In the genomic region with DNA sequence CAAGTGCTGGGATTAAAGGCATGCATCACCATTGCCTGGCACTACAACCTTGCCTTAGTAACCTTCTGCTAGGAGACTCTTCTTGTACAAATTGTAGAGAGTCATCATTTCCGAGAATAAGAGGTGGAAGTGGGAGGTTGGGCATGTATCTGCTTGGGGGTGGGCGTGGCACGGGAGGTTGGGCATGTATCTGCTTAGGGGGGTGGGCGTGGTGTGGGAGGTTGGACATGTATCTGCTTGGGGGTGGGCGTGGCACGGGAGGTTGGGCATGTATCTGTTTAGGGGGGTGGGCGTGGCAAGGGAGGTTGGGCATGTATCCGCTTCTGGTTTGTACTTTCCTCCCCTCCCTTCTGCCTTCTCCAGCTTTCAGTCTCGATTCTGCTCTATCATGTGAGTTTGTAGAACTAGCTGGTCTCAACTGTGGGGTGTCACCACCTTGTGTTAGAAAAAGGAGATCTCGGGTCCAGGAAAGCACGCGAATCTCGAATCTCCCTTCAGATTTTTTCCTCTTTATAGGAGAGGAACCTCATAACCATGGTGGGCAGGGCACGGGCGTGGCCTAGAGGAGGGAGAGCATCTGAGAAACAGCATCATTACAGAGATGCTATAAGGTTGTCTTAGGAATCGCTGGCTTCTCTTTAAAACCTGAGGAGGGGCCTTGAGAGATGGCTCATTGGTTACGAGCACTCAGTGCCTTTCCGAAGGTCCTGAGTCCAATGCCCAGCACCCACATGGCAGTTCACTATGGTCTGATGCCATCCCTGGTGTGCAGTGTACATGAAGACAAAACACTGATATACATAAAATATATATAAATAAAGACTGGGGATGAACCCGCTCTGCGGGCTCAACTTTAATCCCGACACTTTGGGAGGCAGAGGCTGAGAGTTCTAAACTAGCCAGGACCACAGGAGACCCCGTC, we compare ENCODE assay signal across 8 mouse cellular contexts. TPM values are rescaled to one million over a fixed set of nuclear protein-coding genes. Genes with fewer than 3 reads are reported as not detected.
DNase-seq lines count a peak whose midpoint lies in the region; ATAC-seq lines count a peak whose summit lies in the region.

No protein-coding gene starts in this region.

- H3K4me1 ChIP-seq in embryonic facial prominence, embryonic 13.5 days = peaks cover 28% of the 10 kb centered on the region
- peaks cover 21% of the 10 kb centered on the region for H3K4me1 ChIP-seq in heart, embryonic 12.5 days (replicated peaks)
- peaks cover 21% of the 10 kb centered on the region for H3K4me1 ChIP-seq in kidney, embryonic 15.5 days
- peaks cover 7% of the 10 kb centered on the region; the same call in 1 of the 2 replicates for H3K4me1 ChIP-seq in neural tube, embryonic 12.5 days

- peak overlapping the region; percentile 36 for H3K4me3 ChIP-seq in embryonic facial prominence, embryonic 13.5 days
- H3K4me3 ChIP-seq in heart, embryonic 12.5 days = peak overlapping the region; percentile 44
- H3K4me3 ChIP-seq in kidney, embryonic 15.5 days (replicated peaks) = peak overlapping the region; percentile 45
- peak overlapping the region; percentile 13; the same call in 1 of the 2 replicates for H3K4me3 ChIP-seq in neural tube, embryonic 12.5 days

- WGBS in embryonic facial prominence, embryonic 13.5 days = 3% methylated on average over 22 of the region's 22 CpGs
- WGBS in heart, embryonic 12.5 days = 3% methylated on average over 22 of the region's 22 CpGs
- WGBS in kidney, embryonic 15.5 days = under 1% methylated on average over 22 of the region's 22 CpGs
- WGBS in neural tube, embryonic 12.5 days = 3% methylated on average over 22 of the region's 22 CpGs

- 0 out of 2 replicates have a peak overlapping the region, but pooled peaks have one; percentile 62 for H3K9ac ChIP-seq in embryonic facial prominence, embryonic 13.5 days
- peak overlapping the region; percentile 63 for H3K9ac ChIP-seq in heart, embryonic 12.5 days
- 0 out of 2 replicates have a peak overlapping the region, but pooled peaks have one; percentile 9 for H3K9ac ChIP-seq in kidney, embryonic 15.5 days
- no peak overlapping the region for H3K9ac ChIP-seq in neural tube, embryonic 12.5 days

- no peaks in the 10 kb centered on the region for H3K27me3 ChIP-seq in embryonic facial prominence, embryonic 13.5 days
- no peaks in the 10 kb centered on the region for H3K27me3 ChIP-seq in heart, embryonic 12.5 days (replicated peaks)
- no peaks in the 10 kb centered on the region for H3K27me3 ChIP-seq in kidney, embryonic 15.5 days
- H3K27me3 ChIP-seq in neural tube, embryonic 12.5 days (replicated peaks) = no peaks in the 10 kb centered on the region

- no peaks in the 10 kb centered on the region for H3K36me3 ChIP-seq in embryonic facial prominence, embryonic 13.5 days
- no peaks in the 10 kb centered on the region for H3K36me3 ChIP-seq in heart, embryonic 12.5 days
- no peaks in the 10 kb centered on the region for H3K36me3 ChIP-seq in kidney, embryonic 15.5 days
- no peaks in the 10 kb centered on the region for H3K36me3 ChIP-seq in neural tube, embryonic 12.5 days

- peak overlapping the region; percentile 61 for H3K4me2 ChIP-seq in embryonic facial prominence, embryonic 13.5 days
- H3K4me2 ChIP-seq in heart, embryonic 12.5 days = peak overlapping the region; percentile 69
- H3K4me2 ChIP-seq in kidney, embryonic 15.5 days = peak overlapping the region; percentile 71
- peak overlapping the region; percentile 59 for H3K4me2 ChIP-seq in neural tube, embryonic 12.5 days (replicated peaks)

- peak; percentile 41 for DNase-seq in layer of hippocampus, adult 11-12 months (ENCODE audit: low spot score)
- no peak for DNase-seq in layer of hippocampus, postnatal 25 days (ENCODE audit: extremely low spot score in 1 of 2, low spot score in 1 of 2)
- DNase-seq in lung, adult 18-20 months = peak; percentile 82
- peak; percentile 87 for DNase-seq in testis, postnatal 10 days (ENCODE audit: low spot score)

- peak; percentile 48 for ATAC-seq in embryonic facial prominence, embryonic 13.5 days (ENCODE audit: insufficient number of reproducible peaks, insufficient read depth, low FRiP score, low TSS enrichment, low read depth)
- peak; percentile 84 for ATAC-seq in heart, embryonic 12.5 days (ENCODE audit: insufficient number of reproducible peaks, low FRiP score)
- ATAC-seq in kidney, embryonic 15.5 days (replicated peaks; ENCODE audit: low FRiP score) = peak; percentile 84
- ATAC-seq in neural tube, embryonic 12.5 days (ENCODE audit: low FRiP score, low read depth) = peak; percentile 48; the same call in 1 of the 2 replicates

- no peaks in the 10 kb centered on the region for H3K9me3 ChIP-seq in embryonic facial prominence, embryonic 13.5 days
- H3K9me3 ChIP-seq in heart, embryonic 12.5 days (replicated peaks) = 0 out of 2 replicates have a peak, but pooled peaks cover 2% of the 10 kb centered on the region
- H3K9me3 ChIP-seq in kidney, embryonic 15.5 days (replicated peaks) = no peaks in the 10 kb centered on the region
- H3K9me3 ChIP-seq in neural tube, embryonic 12.5 days = no peaks in the 10 kb centered on the region

- peak overlapping the region; percentile 63 for H3K27ac ChIP-seq in embryonic facial prominence, embryonic 13.5 days
- peak overlapping the region; percentile 45; the same call in 1 of the 2 replicates for H3K27ac ChIP-seq in heart, embryonic 12.5 days (ENCODE audit: poor library complexity, severe bottlenecking)
- H3K27ac ChIP-seq in kidney, embryonic 15.5 days = peak overlapping the region; percentile 83
- H3K27ac ChIP-seq in neural tube, embryonic 12.5 days = 0 out of 2 replicates have a peak overlapping the region, but pooled peaks have one; percentile 18

RNA-seq across cellular contexts. Expression of gene D17Wsu92e, which starts 5.8 kb away (rescaled TPM):
- 100 to 1,000 TPM; 173 to 183 TPM for total RNA-seq in layer of hippocampus, postnatal 25 days (2021)
- polyA plus RNA-seq in embryonic facial prominence, embryonic 13.5 days (2015; fragmentation: Nextera tagmentation; extraction: Ambion mirVana) = 18.3 and 20.2 TPM in 2 replicates
- polyA plus RNA-seq in heart, embryonic 12.5 days (2016; fragmentation: Nextera tagmentation; extraction: Ambion mirVana) = 14.8 and 15.1 TPM in 2 replicates
- polyA plus RNA-seq in kidney, embryonic 15.5 days (2015; fragmentation: Nextera tagmentation; extraction: Ambion mirVana) = 16.7 and 16.8 TPM in 2 replicates
- 11.5 and 12.1 TPM in 2 replicates for polyA plus RNA-seq in neural tube, embryonic 12.5 days (2016; fragmentation: Nextera tagmentation; extraction: Ambion mirVana)

RNA-seq across cellular contexts. Expression of gene Snrpc, which starts 11.7 kb away (rescaled TPM):
- 10 to 100 TPM; 61.5 TPM for total RNA-seq in layer of hippocampus, postnatal 25 days (2021)
- polyA plus RNA-seq in embryonic facial prominence, embryonic 13.5 days (2015; fragmentation: Nextera tagmentation; extraction: Ambion mirVana) = 326 and 362 TPM in 2 replicates
- 221 and 222 TPM in 2 replicates for polyA plus RNA-seq in heart, embryonic 12.5 days (2016; fragmentation: Nextera tagmentation; extraction: Ambion mirVana)
- polyA plus RNA-seq in kidney, embryonic 15.5 days (2015; fragmentation: Nextera tagmentation; extraction: Ambion mirVana) = 330 and 331 TPM in 2 replicates
- polyA plus RNA-seq in neural tube, embryonic 12.5 days (2016; fragmentation: Nextera tagmentation; extraction: Ambion mirVana) = 322 and 330 TPM in 2 replicates

RNA-seq across cellular contexts. Expression of gene Uhrf1bp1, which starts 30.0 kb away (rescaled TPM):
- total RNA-seq in layer of hippocampus, postnatal 25 days (2021) = 10 to 100 TPM; 16.3 to 16.5 TPM
- polyA plus RNA-seq in embryonic facial prominence, embryonic 13.5 days (2015; fragmentation: Nextera tagmentation; extraction: Ambion mirVana) = 6.5 and 7.1 TPM in 2 replicates
- 6.4 and 7.2 TPM in 2 replicates for polyA plus RNA-seq in heart, embryonic 12.5 days (2016; fragmentation: Nextera tagmentation; extraction: Ambion mirVana)
- 6.1 and 7.9 TPM in 2 replicates for polyA plus RNA-seq in kidney, embryonic 15.5 days (2015; fragmentation: Nextera tagmentation; extraction: Ambion mirVana)
- polyA plus RNA-seq in neural tube, embryonic 12.5 days (2016; fragmentation: Nextera tagmentation; extraction: Ambion mirVana) = 7.8 TPM in 2 replicates

Comparison
In these comparisons a context has a peak if more than half of its experiments do, and no peak if none do; other contexts are left out.
1. DNase-seq: peak in layer of hippocampus, adult 11-12 months (single experiment), lung, adult 18-20 months (2 of 2) and testis, postnatal 10 days (single experiment); none in layer of hippocampus, postnatal 25 days (0 of 2).
2. H3K27ac ChIP-seq: peak in every context shown above with its lines; median percentile 83 in kidney, embryonic 15.5 days; 63 in embryonic facial prominence, embryonic 13.5 days; 45 in heart, embryonic 12.5 days; 18 in neural tube, embryonic 12.5 days.
3. Peak in every context shown above with its lines, with median percentiles within 50 percentile points of each other: ATAC-seq, H3K4me2 ChIP-seq and H3K4me3 ChIP-seq.